Mouse (Mus musculus): Measurements from ENCODE around the gene Tor3a. TPM values are rescaled to one million over a fixed set of nuclear protein-coding genes. Genes with fewer than 3 reads are reported as not detected.

Gene Tor3a
- 5.8 and 9.0 TPM in 2 replicates for polyA plus RNA-seq (2015; fragmentation: Nextera tagmentation; extraction: Ambion mirVana)

GRCm38 (mm10) chr1:156674195-156675000, at the start of gene Tor3a:
TSS of gene Tor3a (minus strand) at chr1:156674356.

GRCm38 (mm10) chr1:156718950-156719805, 45.0 kb upstream of the Tor3a start, which contains the start of gene Fam20b:
TSS of gene Fam20b (minus strand) at chr1:156719086.

Other genes with a start within 250 kb of the Tor3a start
- 12.9 and 17.3 TPM in 2 replicates for gene Soat1, start 200.0 kb downstream of the Tor3a start, polyA plus RNA-seq (2015; fragmentation: Nextera tagmentation; extraction: Ambion mirVana)
- gene Gm10031, start 150.3 kb downstream of the Tor3a start, polyA plus RNA-seq (2015; fragmentation: Nextera tagmentation; extraction: Ambion mirVana): 0.22 and 0.37 TPM in 2 replicates
- gene Abl2, start 115.6 kb downstream of the Tor3a start, polyA plus RNA-seq (2015; fragmentation: Nextera tagmentation; extraction: Ambion mirVana): 1.6 and 1.8 TPM in 2 replicates
- gene Fam20b, start 44.7 kb upstream of the Tor3a start, polyA plus RNA-seq (2015; fragmentation: Nextera tagmentation; extraction: Ambion mirVana): 10.2 and 11.1 TPM in 2 replicates
- 0.69 and 0.90 TPM in 2 replicates for gene Angptl1, start 164.2 kb upstream of the Tor3a start, polyA plus RNA-seq (2015; fragmentation: Nextera tagmentation; extraction: Ambion mirVana)